Mouse (Mus musculus) CH12.LX (cell line): ENCODE results near the gene Rrm1.

Experiments
- BHLHE40 ChIP-seq: IDR thresholded peaks from 2 replicates; pipeline ENCODE4 v1.6.1; 2011; ENCODE audit warnings: mild to moderate bottlenecking, low read depth, low read length, improper control_type of control experiment
- CHD1 ChIP-seq: IDR thresholded peaks from 2 replicates; pipeline ENCODE4 v1.6.1; 2012; ENCODE audit warnings: low read depth, low read length, improper control_type of control experiment, inconsistent platforms
- CTCF ChIP-seq, 2 experiments: IDR thresholded peaks in 1 of 2; conservative IDR thresholded peaks in 1 of 2; 2 replicates each; pipeline ENCODE4 v1.5.1; 2011 to 2012; ENCODE audit warnings: low read depth in 2 of 2, low read length in 2 of 2, improper control_type of control experiment in 1 of 2, inconsistent platforms in 1 of 2, mild to moderate bottlenecking in 1 of 2, moderate library complexity in 1 of 2
- ELF1 ChIP-seq: IDR thresholded peaks from 2 replicates; pipeline ENCODE4 v1.6.1; 2014; ENCODE audit warnings: low read depth, mild to moderate bottlenecking, inconsistent platforms, low read length, improper control_type of control experiment
- EP300 ChIP-seq: IDR thresholded peaks from 2 replicates; pipeline ENCODE4 v1.6.1; 2011; ENCODE audit warnings: low read length, improper control_type of control experiment
- GABPA ChIP-seq: IDR thresholded peaks from 2 replicates; pipeline ENCODE4 v1.6.1; 2012; ENCODE audit warnings: low read depth, low read length, improper control_type of control experiment, inconsistent platforms; ENCODE audit not compliant: insufficient replicate concordance
- IRF4 ChIP-seq: IDR thresholded peaks from 2 replicates; pipeline ENCODE4 v1.6.1; 2014; ENCODE audit warnings: low read depth, mild to moderate bottlenecking, inconsistent platforms, low read length, improper control_type of control experiment
- POLR2A ChIP-seq: IDR thresholded peaks from 2 replicates; pipeline ENCODE4 v1.6.1; 2011; ENCODE audit warnings: low read depth, mild to moderate bottlenecking, improper control_type of control experiment, low read length
- RAD21 ChIP-seq: IDR thresholded peaks from 2 replicates; pipeline ENCODE4 v1.6.1; 2011; ENCODE audit warnings: low read depth, mild to moderate bottlenecking, low read length, improper control_type of control experiment, moderate library complexity
- RCOR1 ChIP-seq: conservative IDR thresholded peaks from 2 replicates; pipeline ENCODE4 v1.6.1; 2012; ENCODE audit warnings: low read depth, mild to moderate bottlenecking, inconsistent platforms, low read length, improper control_type of control experiment
- USF2 ChIP-seq: conservative IDR thresholded peaks from 2 replicates; pipeline ENCODE4 v1.6.1; 2011; ENCODE audit warnings: low read depth, low read length, improper control_type of control experiment
- ZMIZ1 ChIP-seq: IDR thresholded peaks from 2 replicates; pipeline ENCODE4 v1.6.1; 2012; ENCODE audit warnings: low read depth, mild to moderate bottlenecking, inconsistent platforms, low read length, improper control_type of control experiment

DNA sequence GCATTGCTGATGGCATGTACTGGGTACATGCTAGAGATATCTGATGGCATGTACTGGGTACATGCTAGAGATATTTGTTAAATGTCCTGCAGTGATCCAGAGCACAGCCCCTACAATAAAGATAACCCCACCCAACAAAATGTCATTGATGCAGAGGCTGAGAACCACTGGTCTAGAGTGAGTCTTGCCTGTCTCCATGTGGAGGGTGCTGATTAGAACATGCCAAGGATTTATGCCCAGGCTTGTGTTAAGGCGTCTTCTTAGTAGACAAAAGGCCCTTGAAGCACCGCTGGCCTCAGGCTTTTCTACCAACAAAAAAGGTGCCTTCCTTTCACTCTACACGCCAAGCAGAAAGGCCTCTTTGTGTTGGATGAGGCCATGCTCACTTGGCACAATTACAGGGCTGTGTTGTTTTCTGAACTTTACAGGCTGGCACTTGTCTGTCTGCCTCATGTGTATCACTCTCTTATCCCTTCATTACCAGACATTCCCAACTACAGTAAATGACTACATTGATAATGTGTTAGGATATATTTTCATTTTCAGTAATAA lies 42.2 kb upstream of the Rrm1 start:
- TF ChIP-seq CTCF (conservative IDR thresholded peaks at IDR 0.05 in 1 of 2, IDR thresholded peaks at IDR 0.05 in 1 of 2; ENCODE audit: low read depth in 2 of 2, low read length in 2 of 2) (no peak), GABPA (no peak), RCOR1 (no peak), EP300 (no peak), CHD1 (no peak), ELF1 (no peak), POLR2A (no peak), RAD21 (no peak), IRF4 (no peak), USF2 (no peak), BHLHE40 (no peak), ZMIZ1 (no peak)
